Mouse (Mus musculus): Measurements from ENCODE around the gene LTO1. TPM values are rescaled to one million over a fixed set of nuclear protein-coding genes. Genes with fewer than 3 reads are reported as not detected.
"Not testable (repeated sequence)": the region's sequence is repeated elsewhere in the genome, so short reads cannot be mapped to it uniquely, and the experiment has no call there.

LTO1 gene
- 36.5 and 44.2 TPM in 2 replicates for polyA plus RNA-seq (2012; rRNA removed)

DNA sequence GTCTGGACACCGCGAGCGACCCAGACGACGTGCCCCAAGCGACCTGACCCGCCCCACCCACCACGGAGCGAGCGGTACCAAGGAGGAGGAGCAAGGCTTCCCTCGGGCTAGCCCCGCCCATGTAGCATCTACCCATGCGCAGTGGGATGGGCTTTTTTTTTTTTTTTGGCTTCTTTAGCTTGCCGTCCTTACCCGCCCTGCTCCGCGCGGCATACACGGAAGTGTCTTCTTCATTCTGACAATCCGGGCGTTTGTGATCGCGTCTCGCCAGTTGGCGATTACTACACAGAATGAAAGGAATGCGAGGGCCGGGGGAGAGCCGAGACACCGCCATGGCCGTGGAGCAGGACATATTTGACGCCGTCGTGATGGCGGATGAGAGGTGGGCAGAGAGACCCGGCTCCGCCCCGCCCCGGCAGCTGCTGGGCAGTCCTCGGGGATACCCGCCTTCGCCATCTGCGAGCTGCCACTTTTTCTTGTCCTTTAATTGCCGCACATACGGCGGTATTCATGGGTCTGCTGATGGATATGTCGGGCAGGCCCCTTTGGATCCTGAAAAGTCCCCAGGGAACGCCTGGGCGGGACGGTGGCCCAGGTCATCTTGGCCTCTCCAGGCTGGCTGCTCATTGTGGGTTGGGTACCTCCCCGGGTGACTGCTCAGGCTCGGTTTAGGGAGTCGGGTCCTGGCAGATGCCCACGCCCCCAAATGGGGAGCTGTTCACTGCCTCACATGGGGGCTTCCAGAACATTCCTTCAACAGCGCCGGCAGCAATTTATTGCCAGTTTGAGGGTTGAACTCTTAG, at the start of gene LTO1:
TSS of gene LTO1 (plus strand) at position 153 of the 803 bp plus-strand sequence.
- DNase-seq (ENCODE audit: extremely low spot score in 1 of 2, low spot score in 1 of 2) = peak; percentile 82 to 88

DNA sequence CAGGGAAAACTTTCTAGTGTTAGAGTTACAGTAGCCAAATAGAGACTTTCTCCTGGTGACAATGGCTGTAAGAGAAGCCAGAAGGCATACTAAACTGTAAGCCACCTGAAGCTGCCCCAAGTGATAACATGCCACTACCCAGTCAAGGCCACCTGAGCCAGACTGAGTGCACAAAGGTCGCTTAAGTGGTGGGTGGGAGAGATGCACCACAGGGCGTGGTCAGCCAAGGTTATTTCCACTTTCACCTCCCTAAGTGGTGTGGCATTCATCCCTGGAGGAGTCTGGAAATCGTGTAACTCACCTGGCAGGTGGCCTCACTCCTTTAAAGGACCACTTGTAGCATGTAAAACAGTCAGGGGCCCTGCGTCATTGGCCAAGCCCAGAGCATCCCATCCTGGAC, 47.7 kb upstream of the LTO1 start:
- no peak for DNase-seq (ENCODE audit: extremely low spot score in 1 of 2, low spot score in 1 of 2)

DNA sequence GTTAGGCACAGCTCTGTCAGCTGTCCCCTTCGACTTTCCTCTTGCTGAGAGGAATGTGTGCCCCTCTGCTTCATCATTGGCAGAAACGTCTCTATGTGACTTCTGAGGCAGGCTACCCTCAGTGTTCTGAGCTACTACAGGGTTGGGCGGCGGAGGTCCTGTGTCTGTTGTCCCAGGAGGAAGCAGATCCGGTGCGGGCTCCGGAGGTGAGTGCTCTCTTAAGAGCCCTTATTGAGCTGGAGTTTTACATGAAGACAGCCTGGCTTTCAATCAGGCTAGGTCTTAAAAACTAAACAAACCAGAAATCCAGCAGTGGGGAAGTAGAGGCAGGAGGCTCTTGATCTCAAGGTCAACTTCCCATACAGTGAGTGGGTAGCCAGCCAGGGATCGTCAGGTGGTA, 47.3 kb upstream of the LTO1 start:
- DNase-seq (ENCODE audit: extremely low spot score in 1 of 2, low spot score in 1 of 2) = no peak

DNA sequence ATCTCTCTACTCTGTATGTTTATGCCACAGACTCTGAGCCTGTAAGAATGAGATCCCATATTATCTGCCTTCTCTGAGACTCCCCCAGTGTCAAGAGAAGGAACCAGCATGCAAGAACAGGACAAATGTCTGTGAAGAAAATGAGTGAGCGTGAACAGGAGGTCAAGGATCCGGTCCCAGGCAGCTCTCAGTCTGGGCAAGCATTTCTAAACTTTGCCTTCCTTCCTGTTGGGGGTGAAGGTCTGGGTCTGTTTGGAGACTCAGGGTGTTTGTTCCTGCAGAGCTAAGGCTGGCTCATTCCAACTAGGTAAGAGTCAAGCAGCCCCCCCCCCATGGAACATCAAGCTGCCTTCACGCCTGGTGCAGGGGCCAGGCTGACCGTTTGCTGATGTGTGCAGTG, 42.5 kb upstream of the LTO1 start:
- no peak for DNase-seq (ENCODE audit: extremely low spot score in 1 of 2, low spot score in 1 of 2)

DNA sequence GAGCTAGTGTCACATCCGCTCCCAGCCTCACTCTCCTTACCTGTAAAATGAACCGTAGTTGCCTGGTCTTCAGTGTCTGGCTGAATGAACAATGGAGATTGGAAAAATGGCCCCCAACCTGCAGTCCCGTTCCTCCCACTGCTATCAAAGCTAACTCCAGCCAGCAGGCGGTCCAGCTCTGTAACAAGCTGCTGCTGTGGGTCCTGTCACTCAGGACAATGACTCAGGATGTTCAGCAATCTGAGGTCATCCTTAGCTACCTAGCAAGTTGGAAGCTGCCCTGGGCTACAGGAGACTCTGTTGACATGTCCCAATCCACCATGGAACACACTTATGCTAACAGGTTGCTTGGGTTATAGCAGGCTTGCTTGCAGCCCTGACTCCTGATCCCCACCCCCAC, 41.7 kb upstream of the LTO1 start:
- no peak for DNase-seq (ENCODE audit: extremely low spot score in 1 of 2, low spot score in 1 of 2)

DNA sequence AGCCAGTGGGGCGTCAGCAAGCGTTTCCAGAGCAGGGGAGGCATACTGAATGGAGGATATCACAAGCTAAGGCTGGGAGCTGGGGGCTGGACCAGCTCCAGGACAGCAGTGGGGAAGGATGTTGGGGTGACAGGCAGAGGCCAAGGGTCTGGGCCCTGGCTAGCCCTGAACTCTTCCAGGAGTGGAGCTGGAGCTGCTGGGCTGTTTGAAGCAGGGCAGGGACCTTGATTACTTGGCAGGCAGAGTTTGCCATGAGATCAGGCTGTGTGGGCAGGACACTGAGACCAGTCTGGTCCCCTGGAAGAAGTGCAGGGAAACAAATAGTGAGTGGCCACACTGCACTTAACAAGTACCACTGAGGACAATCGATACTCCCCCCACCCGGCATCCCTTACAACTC, 40.7 kb upstream of the LTO1 start:
- no peak for DNase-seq (ENCODE audit: extremely low spot score in 1 of 2, low spot score in 1 of 2)

DNA sequence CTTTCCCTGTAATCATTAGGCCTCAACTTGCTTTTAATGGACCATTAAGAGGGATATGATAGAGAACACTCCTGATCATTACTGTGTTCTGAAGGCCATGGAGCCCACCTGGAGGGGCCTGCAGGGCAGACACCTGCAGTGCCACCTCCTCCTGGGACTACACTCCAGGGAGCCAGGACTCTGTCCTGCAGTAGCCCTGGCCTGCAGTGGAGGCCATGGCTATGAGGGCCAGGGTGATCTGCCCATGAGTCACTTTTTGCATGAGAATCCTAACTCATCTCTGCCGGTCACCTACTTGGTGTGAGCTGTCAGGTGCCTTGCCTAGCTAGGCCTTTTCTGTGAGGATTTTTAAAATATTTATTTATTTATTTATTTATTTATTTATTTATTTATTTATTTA, 36.5 kb upstream of the LTO1 start:
- no peak for DNase-seq (ENCODE audit: extremely low spot score in 1 of 2, low spot score in 1 of 2)

DNA sequence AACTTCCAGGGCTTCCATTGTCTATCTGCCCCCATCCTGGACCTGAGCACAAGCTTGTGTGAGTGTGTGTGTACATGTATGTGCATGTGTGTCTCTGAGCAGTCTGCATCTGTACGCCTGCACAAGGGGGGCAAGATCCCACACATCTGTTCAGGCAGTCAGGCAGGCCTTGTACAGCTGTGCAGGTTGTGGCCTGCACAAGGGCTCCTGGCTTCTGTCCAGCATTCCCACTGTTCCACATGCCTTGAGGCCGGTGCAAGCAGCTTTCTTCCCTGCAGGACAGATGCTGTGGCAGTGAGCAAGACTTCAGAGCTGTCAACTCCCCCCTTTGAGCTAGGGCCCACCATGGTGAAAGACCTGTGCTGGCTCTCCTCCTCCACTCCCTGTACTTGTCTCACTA, 31.8 kb upstream of the LTO1 start:
- DNase-seq (ENCODE audit: extremely low spot score in 1 of 2, low spot score in 1 of 2) = no peak

DNA sequence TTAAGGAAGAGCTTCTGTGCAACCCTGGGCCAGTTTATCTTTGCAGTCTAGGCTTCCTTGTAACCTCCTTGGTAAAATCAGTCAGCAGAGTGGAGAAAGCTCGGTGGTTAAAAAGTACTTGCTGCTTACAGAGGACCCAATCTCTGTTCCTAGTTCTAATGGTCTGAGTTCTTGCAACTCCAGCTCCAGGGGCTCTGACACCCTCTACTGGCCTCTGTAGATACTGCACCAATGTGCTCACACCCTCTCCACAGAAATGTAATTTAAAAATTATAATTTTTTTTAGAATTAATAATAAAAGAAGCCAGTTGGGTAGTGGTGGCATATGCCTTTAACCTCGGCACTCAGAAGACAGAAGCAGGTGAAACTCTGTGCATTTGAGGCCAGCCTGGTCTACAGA, 27.2 kb upstream of the LTO1 start:
- no peak for DNase-seq (ENCODE audit: extremely low spot score in 1 of 2, low spot score in 1 of 2)

DNA sequence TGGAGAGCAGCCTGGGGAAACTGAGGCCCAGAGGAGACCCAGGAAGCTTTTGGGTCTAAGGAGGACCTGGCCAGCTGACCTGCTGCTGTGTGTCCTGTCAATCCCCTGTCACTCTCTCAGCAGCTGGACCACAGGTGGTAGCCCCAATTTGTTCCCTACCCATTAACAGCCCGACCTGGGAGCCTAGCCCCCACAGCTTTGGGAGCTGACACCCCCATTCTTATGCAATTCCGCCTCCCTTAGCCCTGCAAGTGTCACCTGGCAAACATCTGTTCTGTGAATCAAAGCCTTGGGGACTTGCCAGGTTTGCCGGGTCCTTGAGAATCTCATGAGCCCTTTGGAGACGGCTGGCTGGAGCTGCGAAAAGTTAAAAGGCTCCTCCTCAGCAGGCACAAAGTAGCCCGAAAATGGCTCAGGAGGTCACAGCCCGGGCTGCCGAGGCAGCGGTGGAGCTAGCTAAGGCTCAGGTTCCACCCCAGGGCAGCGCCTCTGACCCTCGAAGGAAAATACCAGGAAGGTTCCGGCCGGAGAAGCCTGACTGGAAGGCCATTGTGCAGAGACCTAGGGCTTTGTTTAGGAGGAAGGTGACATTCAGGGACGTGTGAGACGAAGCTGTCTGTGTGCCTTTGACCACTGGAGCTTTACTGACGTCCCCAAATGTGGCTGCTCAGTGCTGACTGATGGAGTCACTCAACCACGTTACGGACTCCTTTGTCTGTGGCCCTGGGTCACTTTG, 26.2 kb upstream of the LTO1 start:
- DNase-seq (ENCODE audit: extremely low spot score in 1 of 2, low spot score in 1 of 2) = no peak

DNA sequence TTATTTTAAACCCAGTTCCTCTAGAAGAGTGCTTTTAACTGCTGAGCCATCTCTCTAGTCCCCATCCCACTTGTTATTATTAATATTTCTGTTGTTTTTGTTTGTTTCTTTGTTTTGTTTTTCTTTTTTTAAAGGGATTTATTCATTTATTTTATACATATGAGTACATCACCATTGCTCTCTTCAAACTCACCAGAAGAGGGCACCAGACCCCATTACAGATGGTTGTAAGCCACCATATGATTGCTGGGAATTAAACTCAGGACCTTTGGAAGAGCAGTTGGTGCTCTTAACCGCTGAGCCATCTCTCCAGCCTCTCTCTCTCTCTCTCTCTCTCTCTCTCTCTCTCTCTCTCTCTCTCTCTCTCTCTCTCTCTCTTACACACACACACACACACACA, 24.2 kb upstream of the LTO1 start:
- DNase-seq (ENCODE audit: extremely low spot score in 1 of 2, low spot score in 1 of 2) = not testable (repeated sequence)

DNA sequence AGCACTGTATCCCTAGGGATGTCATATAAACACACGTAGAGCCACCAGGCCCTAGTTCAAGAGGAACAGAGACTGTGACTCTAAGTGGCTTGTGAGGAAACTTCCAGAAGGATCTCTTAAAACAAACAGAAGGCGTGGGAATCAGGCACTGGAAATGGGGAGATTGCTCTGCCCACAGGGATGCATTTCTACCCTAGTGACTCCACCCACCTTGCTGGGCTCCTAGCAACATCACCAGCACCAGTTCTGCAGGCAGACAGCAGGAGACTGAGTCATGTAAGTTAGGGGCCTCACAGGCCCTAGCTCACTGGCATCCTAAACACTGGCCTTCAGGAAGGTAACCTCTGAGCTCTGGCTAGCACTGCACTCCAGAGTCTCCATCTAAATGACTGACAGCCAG, 23.0 kb upstream of the LTO1 start:
- no peak for DNase-seq (ENCODE audit: extremely low spot score in 1 of 2, low spot score in 1 of 2)

DNA sequence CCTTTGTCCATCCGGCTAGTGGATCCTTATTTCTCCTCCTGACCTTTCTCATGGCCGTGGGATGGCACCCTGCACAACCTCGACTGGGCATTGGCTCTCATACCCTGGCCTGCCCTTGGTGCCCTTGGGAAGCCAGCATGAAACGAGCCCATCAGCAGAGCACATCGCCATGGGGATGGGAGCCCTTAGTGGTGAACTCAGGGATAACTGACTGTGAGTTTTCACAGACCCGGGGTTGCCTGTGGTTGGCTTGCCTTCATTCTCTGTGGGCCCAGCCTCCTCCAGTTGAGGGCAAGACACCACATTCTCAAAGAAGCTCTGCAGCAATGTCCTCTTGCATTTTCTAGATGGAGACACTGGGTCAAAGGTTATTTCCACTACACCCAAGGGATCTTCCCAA, 22.6 kb upstream of the LTO1 start:
- DNase-seq (ENCODE audit: extremely low spot score in 1 of 2, low spot score in 1 of 2) = no peak

DNA sequence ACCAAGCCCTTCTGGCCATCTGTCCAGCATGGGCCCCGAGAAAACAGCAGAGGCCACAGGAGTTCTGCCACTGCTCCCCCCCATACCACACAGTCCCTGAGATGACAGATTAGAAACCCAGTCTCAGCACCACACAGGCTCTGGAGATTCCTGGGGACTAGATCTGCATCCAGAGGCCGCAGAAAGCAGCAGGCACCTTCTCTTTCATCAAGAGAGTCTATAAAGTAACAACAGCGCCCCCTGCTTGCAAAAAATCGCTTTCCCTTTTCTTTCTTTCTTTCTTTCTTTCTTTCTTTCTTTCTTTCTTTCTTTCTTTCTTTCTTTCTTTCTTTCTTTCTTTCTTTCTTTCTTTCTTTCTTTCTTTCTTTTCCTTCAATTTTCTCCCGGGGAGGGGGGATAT, 20.7 kb upstream of the LTO1 start:
- DNase-seq (ENCODE audit: extremely low spot score in 1 of 2, low spot score in 1 of 2) = peak in 1 of 2 experiments; percentile 53

DNA sequence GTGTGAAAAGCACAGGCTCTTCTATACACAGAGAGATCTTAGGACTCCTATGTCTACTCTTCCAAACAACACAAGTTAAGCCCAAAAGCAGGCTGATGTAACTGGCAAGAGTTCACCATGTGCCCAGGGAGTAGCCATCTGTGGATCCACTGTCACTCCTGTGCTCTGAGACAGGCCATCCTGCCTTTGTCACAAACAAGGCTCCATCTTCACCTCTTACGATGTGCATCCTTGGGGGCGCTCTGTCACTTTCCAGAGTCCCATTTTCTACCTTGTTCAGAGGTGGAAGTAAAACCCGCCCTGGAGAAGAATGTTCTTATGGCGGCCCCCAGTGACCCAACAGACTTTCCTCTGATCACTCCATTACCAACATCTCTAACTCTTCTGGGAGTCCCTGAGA, 20.2 kb upstream of the LTO1 start:
- no peak for DNase-seq (ENCODE audit: extremely low spot score in 1 of 2, low spot score in 1 of 2)

DNA sequence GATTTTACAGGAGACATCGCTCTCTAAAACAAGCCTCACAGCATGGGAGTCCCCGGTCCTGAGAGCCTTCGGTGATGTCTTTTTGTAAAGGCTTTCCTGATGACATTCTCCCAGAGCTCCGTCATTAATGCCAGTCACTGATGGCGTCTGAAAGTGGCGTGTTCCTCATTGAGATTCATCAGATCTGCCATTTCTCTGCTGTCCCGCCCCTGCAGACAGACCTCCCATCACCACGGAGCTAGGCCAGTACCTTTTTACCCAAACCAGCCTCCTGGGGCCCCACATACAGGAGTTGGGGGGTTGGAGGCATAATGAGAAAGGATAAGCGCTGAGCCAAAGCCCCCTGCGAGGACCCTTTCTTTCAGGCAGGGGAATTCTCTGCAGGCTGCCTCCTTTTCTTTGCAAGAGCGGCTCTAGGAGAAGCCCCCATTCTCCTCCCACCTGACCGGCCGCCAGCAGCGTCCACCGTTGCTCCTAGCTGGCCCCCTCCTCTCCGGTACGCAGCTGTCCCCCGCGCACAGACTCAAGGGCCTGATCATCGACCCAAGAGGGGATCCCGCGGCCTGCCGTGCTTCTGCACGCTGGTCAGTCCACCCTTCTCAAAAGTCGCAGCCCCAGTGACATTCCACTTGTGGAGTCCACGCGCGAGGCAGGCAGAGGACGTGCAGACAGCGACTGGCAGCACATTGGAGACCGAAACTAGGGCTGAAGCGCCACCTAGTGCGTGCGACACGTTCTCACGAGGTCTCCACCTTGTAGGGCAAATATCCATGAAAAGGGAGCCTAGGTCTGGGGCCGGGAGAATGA, 19.4 kb upstream of the LTO1 start:
- DNase-seq (ENCODE audit: extremely low spot score in 1 of 2, low spot score in 1 of 2) = peak in 1 of 2 experiments; percentile 77

DNA sequence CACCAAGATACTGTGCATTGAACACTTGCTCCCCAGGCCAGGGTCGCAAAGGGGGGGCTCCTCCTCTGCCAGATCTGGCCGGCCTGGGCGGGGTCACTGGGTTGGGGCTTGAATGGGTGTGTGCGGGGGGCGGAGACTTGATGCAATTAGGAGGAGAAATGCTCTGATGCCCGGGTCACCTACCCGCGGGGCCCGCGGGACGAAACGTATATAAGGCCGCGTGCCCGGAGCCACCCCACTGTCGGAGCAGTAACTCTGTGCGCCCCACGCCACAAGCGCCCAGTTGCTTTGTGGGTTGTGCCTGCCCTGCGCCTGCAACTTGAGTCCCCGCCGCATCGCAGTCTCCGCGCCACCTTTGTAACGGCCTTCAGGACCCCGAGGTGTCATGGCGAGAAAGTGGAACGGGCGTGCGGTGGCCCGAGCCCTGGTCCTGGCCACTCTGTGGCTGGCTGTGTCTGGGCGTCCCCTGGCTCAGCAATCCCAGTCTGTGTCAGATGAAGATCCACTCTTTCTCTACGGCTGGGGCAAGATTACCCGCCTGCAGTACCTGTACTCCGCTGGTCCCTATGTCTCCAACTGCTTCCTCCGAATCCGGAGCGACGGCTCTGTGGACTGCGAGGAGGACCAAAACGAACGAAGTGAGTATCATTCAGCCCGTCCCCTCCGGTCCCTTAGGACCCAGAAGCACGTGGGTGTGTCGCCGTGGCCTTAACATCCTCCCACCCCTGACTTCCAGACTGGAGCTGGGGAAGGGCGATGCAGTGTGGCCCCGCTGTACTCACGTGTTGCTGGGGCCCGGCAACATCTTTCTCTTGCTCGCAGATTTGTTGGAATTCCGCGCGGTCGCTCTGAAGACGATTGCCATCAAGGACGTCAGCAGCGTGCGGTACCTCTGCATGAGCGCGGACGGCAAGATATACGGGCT, 18.3 kb upstream of the LTO1 start, which contains the start of gene Fgf15:
TSS of gene Fgf15 (plus strand) at position 238 of the 925 bp plus-strand sequence.
- no peak for DNase-seq (ENCODE audit: extremely low spot score in 1 of 2, low spot score in 1 of 2)

DNA sequence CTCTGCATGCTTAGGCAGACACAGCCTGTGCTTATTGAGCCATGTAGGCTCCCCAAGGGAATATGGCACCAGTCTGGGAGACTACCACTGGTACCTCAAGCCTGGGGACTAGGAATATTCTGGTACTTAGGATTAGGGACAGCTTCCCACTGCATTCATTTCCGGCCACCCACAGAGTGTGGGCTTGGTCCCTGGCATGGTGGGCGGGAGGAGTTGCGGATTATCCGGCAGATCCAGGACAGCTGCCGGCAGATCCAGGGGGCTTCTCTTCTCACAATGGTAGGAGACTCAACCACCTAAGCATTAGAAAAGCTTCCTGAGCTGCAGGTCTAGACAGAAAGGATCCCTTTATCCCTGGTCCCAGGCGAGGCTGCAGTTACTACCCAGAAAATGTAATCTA, 16.4 kb upstream of the LTO1 start:
- no peak for DNase-seq (ENCODE audit: extremely low spot score in 1 of 2, low spot score in 1 of 2)

DNA sequence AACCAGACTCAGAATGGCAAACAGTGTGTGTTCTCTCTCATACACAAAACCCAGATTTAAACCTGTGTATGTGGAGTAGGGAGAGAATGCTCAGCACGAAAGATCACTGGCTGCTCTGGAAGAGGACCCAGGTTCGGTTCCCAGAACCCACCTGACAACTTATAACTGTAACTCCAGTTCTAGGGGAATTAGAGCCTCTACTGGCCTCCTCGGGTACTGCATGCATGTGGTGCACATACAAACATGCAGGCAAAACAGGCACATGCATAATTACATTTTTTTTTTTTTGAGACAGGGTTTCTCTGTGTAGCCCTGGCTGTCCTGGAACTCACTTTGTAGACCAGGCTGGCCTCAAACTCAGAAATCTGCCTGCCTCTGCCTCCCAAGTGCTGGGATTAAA, 9.4 kb upstream of the LTO1 start:
- DNase-seq (ENCODE audit: extremely low spot score in 1 of 2, low spot score in 1 of 2) = not testable (repeated sequence)
